Mouse (Mus musculus): ENCODE measurements around the gene Ppil6. TPM values are rescaled to one million over a fixed set of nuclear protein-coding genes. Genes with fewer than 3 reads are reported as not detected.
"Not testable (repeated sequence)": the region's sequence is repeated elsewhere in the genome, so short reads cannot be mapped to it uniquely, and the experiment has no call there.

The Ppil6 gene
- polyA plus RNA-seq, 1 experiment from 2014 or later: 11.7 TPM

DNA sequence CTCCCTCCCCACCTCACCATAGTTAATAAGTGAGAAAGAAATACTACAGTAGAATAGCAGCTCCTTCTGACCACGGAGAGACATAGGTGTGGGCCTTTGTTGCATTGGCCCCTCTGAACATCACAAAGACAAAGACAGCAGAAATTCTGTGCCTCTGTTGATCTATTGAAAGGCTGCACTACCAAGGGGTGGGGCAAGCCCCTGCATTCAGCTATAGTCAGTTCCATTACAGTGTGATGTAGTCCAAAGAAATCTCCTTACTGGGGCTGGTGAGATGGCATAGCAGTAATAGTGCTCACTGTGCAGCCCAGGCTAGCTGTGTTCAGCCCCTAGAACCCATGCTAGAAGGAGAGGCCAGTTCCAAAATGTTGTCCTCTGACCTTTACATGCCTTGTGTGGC is 14.8 kb downstream of the Ppil6 start:
- ATAC-seq (no peak), DNase-seq (ENCODE audit: low spot score) (no peak)
- 73% methylated on average over 1 of the region's 1 CpGs for WGBS
- TF ChIP-seq CTCF (IDR thresholded peaks at IDR 0.05): no peak
- TF ChIP-seq EP300 (IDR thresholded peaks at IDR 0.05): no peak
- Histone ChIP-seq H3K9ac (replicated peaks; ENCODE audit: low read depth) (no peak overlapping the region), H3K4me3 (ENCODE audit: low read depth, low read length) (no peak overlapping the region), H3K9me3 (ENCODE audit: low read length) (no peaks in the 10 kb centered on the region), H3K27me3 (replicated peaks; ENCODE audit: insufficient read depth, low read length) (no peaks in the 10 kb centered on the region), H3K4me1 (ENCODE audit: insufficient read depth, low read depth, low read length) (no peaks in the 10 kb centered on the region), H3K27ac (ENCODE audit: low read length) (no peak overlapping the region), H3K4me2 (replicated peaks; ENCODE audit: low read depth, low read length) (no peak overlapping the region), H3K36me3 (ENCODE audit: insufficient read depth, low read length) (no peaks in the 10 kb centered on the region)

DNA sequence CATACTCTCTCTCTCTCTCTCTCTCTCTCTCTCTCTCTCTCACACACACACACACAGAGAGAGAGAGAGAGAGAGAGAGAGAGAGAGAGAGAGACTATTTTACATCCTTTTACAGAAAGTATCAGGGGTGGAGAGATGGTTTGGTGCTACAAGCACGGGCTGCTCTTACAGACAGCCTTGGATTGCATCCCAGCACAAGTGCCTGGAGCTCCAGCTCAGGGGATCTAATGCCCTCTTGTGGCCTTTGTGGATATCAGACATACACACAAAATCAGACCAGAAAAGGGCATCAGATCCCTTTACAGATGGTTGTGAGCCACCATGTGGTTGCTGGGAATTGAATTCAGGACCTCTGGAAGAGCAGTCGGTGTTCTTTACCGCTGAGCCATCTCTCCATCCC is 15.2 kb downstream of the Ppil6 start:
- H3K9me3 ChIP-seq (ENCODE audit: low read length); H3K27ac ChIP-seq (ENCODE audit: low read length); H3K4me1 ChIP-seq (ENCODE audit: insufficient read depth, low read depth, low read length); H3K36me3 ChIP-seq (ENCODE audit: insufficient read depth, low read length); H3K27me3 ChIP-seq (replicated peaks; ENCODE audit: insufficient read depth, low read length); H3K4me2 ChIP-seq (replicated peaks; ENCODE audit: low read depth, low read length); H3K9ac ChIP-seq (replicated peaks; ENCODE audit: low read depth); H3K4me3 ChIP-seq (ENCODE audit: low read depth, low read length): not testable (repeated sequence)
- 2% methylated on average over 3 of the region's 3 CpGs for WGBS
- peak; percentile 88 for TF ChIP-seq CTCF (IDR thresholded peaks at IDR 0.05)
- peak; percentile 93 for DNase-seq (ENCODE audit: low spot score)
- peak; percentile 78 for ATAC-seq

DNA sequence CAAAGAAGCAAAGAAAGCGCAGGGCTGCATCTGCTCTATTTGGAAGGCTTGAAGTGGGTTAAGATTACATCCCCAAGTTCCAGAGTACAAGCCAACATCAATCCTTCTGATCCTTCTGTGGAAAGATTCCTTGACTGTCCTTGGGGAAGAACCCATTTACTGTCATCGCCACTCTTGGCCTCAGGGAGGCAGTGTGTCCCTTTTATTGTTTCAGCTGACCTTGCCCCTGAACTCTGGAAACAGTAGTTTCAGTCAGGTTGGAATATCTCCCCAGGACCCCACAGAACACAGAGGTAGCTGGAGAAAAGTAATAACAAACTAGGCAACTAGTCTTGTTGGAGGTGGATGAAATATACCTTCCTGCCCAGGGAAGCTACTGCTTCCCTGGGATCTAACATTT is 18.9 kb downstream of the Ppil6 start:
- no peaks in the 10 kb centered on the region for H3K27me3 ChIP-seq (replicated peaks; ENCODE audit: insufficient read depth, low read length)
- H3K9ac ChIP-seq (replicated peaks; ENCODE audit: low read depth): no peak overlapping the region
- 43% methylated on average over 2 of the region's 2 CpGs for WGBS
- no peaks in the 10 kb centered on the region for H3K4me1 ChIP-seq (ENCODE audit: insufficient read depth, low read depth, low read length)
- H3K27ac ChIP-seq (ENCODE audit: low read length): no peak overlapping the region
- DNase-seq (ENCODE audit: low spot score): no peak
- H3K4me2 ChIP-seq (replicated peaks; ENCODE audit: low read depth, low read length): no peak overlapping the region
- no peaks in the 10 kb centered on the region for H3K36me3 ChIP-seq (ENCODE audit: insufficient read depth, low read length)
- H3K9me3 ChIP-seq (ENCODE audit: low read length): no peaks in the 10 kb centered on the region
- ATAC-seq: no peak
- TF ChIP-seq EP300 (IDR thresholded peaks at IDR 0.05) (no peak), CTCF (IDR thresholded peaks at IDR 0.05) (peak; percentile 76)
- no peak overlapping the region for H3K4me3 ChIP-seq (ENCODE audit: low read depth, low read length)

DNA sequence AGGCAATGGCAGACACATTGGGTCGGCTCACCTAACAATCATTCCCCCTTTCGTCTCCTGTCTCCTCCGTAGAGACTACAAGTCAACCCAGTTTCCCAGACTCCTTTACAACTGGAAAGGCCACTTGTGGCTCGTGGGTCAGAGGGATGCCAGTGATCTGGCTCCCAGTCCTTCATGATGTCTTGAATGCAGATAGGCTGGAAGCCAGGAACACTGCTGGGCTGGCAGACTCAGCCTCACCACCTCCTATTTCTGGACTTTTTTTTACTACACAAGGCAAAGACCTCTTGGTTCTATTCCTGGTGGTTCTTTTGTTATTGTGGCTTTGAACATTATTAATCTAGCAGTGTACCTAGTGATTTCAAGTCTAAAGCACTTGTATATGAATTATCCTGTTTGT is 24.1 kb downstream of the Ppil6 start:
- Histone ChIP-seq H3K9ac (replicated peaks; ENCODE audit: low read depth) (no peak overlapping the region), H3K36me3 (ENCODE audit: insufficient read depth, low read length) (no peaks in the 10 kb centered on the region), H3K4me1 (ENCODE audit: insufficient read depth, low read depth, low read length) (no peaks in the 10 kb centered on the region), H3K27ac (ENCODE audit: low read length) (no peak overlapping the region), H3K9me3 (ENCODE audit: low read length) (no peaks in the 10 kb centered on the region), H3K4me2 (replicated peaks; ENCODE audit: low read depth, low read length) (no peak overlapping the region), H3K4me3 (ENCODE audit: low read depth, low read length) (no peak overlapping the region), H3K27me3 (replicated peaks; ENCODE audit: insufficient read depth, low read length) (no peaks in the 10 kb centered on the region)
- DNase-seq (ENCODE audit: low spot score): no peak
- 67% methylated on average over 4 of the region's 4 CpGs for WGBS
- no peak for TF ChIP-seq CTCF (IDR thresholded peaks at IDR 0.05)
- TF ChIP-seq EP300 (IDR thresholded peaks at IDR 0.05): no peak
- ATAC-seq: no peak

DNA sequence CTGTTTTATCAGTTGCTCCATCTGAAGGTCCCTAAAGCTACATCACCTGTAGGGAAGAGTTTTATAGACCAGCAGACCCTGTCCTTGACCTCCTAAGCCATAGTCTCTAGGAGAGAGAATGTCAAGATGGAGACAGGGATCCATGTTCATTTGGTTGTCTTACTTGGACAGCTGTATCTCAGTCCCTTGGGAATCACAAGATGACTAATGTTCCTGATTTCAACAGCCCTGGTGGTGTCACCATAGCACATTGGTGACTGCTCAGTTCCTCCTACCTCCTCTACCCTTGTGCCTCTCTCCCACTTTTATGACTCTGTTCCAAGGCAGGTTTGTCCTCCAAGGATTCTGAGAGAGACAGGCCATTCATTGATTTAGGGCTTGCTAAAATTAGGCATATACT is 24.7 kb downstream of the Ppil6 start:
- no peak overlapping the region for H3K9ac ChIP-seq (replicated peaks; ENCODE audit: low read depth)
- DNase-seq (ENCODE audit: low spot score) (no peak), ATAC-seq (no peak)
- no peak overlapping the region for H3K27ac ChIP-seq (ENCODE audit: low read length)
- no peaks in the 10 kb centered on the region for H3K4me1 ChIP-seq (ENCODE audit: insufficient read depth, low read depth, low read length)
- H3K36me3 ChIP-seq (ENCODE audit: insufficient read depth, low read length): no peaks in the 10 kb centered on the region
- H3K27me3 ChIP-seq (replicated peaks; ENCODE audit: insufficient read depth, low read length): no peaks in the 10 kb centered on the region
- H3K4me3 ChIP-seq (ENCODE audit: low read depth, low read length): no peak overlapping the region
- TF ChIP-seq EP300 (IDR thresholded peaks at IDR 0.05): no peak
- no peak for TF ChIP-seq CTCF (IDR thresholded peaks at IDR 0.05)
- no peaks in the 10 kb centered on the region for H3K9me3 ChIP-seq (ENCODE audit: low read length)
- H3K4me2 ChIP-seq (replicated peaks; ENCODE audit: low read depth, low read length): no peak overlapping the region

DNA sequence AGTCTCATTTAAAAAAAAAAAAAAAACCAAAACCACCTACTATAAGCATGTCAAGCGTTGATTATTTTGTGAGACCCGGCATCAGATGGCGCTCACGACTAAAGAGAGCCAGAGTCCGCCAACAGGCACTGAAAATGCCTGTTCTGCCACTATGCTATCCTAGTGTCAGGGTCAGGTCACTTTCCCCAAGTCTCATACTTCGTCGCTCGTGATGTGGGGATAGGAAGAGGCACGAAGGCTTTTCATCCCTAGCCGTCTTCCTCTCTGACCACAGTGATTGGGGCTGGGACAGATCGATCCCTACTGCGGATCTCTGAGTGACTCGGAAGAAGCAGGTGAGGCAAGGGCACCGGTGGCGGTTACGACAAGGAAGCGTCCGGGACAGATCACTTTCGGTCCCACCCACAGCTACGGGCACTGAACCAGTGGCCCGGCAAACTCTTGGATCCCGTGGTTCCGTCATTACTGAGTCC is 28.3 kb downstream of the Ppil6 start:
- peak overlapping the region; percentile 98 for H3K4me3 ChIP-seq (ENCODE audit: low read depth, low read length)
- ATAC-seq (peak; percentile 54), DNase-seq (ENCODE audit: low spot score) (peak; percentile 94)
- H3K9me3 ChIP-seq (ENCODE audit: low read length): no peaks in the 10 kb centered on the region
- H3K4me1 ChIP-seq (ENCODE audit: insufficient read depth, low read depth, low read length): peaks cover 8% of the 10 kb centered on the region
- no peaks in the 10 kb centered on the region for H3K27me3 ChIP-seq (replicated peaks; ENCODE audit: insufficient read depth, low read length)
- H3K36me3 ChIP-seq (ENCODE audit: insufficient read depth, low read length): no peaks in the 10 kb centered on the region
- peak overlapping the region; percentile 52 for H3K4me2 ChIP-seq (replicated peaks; ENCODE audit: low read depth, low read length)
- TF ChIP-seq EP300 (IDR thresholded peaks at IDR 0.05) (no peak), CTCF (IDR thresholded peaks at IDR 0.05) (peak; percentile 78)
- peak overlapping the region; percentile 99 for H3K27ac ChIP-seq (ENCODE audit: low read length)
- WGBS: under 1% methylated on average over 23 of the region's 23 CpGs
- H3K9ac ChIP-seq (replicated peaks; ENCODE audit: low read depth): peak overlapping the region; percentile 95

DNA sequence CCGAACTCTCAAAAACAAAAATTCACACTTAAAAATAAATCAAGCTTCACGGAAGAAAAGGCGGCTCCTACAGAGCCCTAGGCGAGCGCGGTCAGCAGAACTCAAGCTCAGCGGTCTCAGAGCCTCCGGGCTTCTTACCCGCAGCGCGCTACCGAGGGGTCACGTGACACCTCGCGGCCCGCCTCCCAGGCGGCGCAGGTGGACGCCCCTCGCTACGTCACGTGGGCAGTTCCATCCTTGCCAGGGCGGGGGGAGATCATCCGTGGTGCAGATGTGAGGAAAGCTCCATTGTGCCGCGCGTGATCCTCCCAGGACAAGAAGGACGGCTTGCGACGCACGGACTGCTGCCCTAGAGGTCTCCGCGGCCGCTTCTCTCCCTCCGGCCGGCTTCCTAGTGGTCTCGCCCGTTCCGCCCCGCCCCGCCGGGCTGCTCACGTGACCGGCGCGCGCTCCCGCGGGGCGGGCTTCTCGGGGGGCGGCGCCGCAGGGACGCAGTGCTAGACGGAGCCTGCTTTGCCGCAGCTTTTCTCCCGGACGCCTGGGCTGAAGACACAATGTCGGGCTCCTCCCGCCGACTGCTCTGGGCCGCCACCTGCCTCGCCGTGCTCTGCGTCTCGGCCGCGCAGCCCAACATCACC is 28.9 kb downstream of the Ppil6 start, which contains the start of gene Cd164:
Gene Cd164 (plus strand): TSS at position 434 of the 638 bp plus-strand sequence.
- ATAC-seq (peak; percentile 93), DNase-seq (ENCODE audit: low spot score) (peak; percentile 96)
- Histone ChIP-seq H3K4me2 (replicated peaks; ENCODE audit: low read depth, low read length) (peak within 1 kb of the TSS; percentile 52), H3K4me3 (ENCODE audit: low read depth, low read length) (peak within 1 kb of the TSS; percentile 98), H3K36me3 (ENCODE audit: insufficient read depth, low read length) (no peaks in the 10 kb centered on the region), H3K9me3 (ENCODE audit: low read length) (no peaks in the 10 kb centered on the region), H3K4me1 (ENCODE audit: insufficient read depth, low read depth, low read length) (peaks cover 10% of the 10 kb centered on the region), H3K27ac (ENCODE audit: low read length) (peak within 1 kb of the TSS; percentile 99), H3K9ac (replicated peaks; ENCODE audit: low read depth) (peak within 1 kb of the TSS; percentile 95), H3K27me3 (replicated peaks; ENCODE audit: insufficient read depth, low read length) (no peaks in the 10 kb centered on the region)
- WGBS: 1% methylated on average over 48 of the region's 69 CpGs
- TF ChIP-seq CTCF (IDR thresholded peaks at IDR 0.05): no peak
- 0 out of 2 replicates have a peak, but pooled peaks have one; percentile 19 for TF ChIP-seq EP300 (IDR thresholded peaks at IDR 0.05)
